Mouse (Mus musculus) cerebellum, adult 2 months (tissue): ENCODE results near the gene Shoc2.

Source experiments
- CTCF ChIP-seq: fragments of 200-500 bp; IDR thresholded peaks from 2 replicates; pipeline ENCODE4 v1.5.1; 2011; ENCODE audit warnings: low read depth, mild to moderate bottlenecking, control low read depth, low read length, moderate library complexity, borderline replicate concordance; ENCODE audit not compliant: insufficient read depth
- POLR2A ChIP-seq: fragments of 200-500 bp; IDR thresholded peaks from 2 replicates; pipeline ENCODE4 v1.6.1; 2011; ENCODE audit warnings: low read length, control low read depth, borderline replicate concordance; ENCODE audit not compliant: insufficient read depth

GRCm38 (mm10) chr19:54048161-54048885 is 104.2 kb downstream of the Shoc2 start:
- no peak for TF ChIP-seq POLR2A
- no peak for TF ChIP-seq CTCF
